Mouse (Mus musculus): Measurements from ENCODE around the gene 4930451I11Rik. TPM values are rescaled to one million over a fixed set of nuclear protein-coding genes. Genes with fewer than 3 reads are reported as not detected.

4930451I11Rik gene
- polyA plus RNA-seq, 1 experiment from 2014 or later = not detected

- TF ChIP-seq CTCF (IDR thresholded peaks at IDR 0.05; ENCODE audit: low read depth) = peak; percentile 34; the same call in 1 of the 2 replicates
These were observed 35.8 kb downstream of the 4930451I11Rik start for GRCm38 (mm10) chr7:126795387-126796317.

GRCm38 (mm10) chr7:126794271-126794605 is 37.2 kb downstream of the 4930451I11Rik start:
- Histone ChIP-seq H3K36me3 (ENCODE audit: control insufficient read depth, insufficient read depth) (peaks cover 37% of the 10 kb centered on the region), H3K4me1 (replicated peaks; ENCODE audit: control insufficient read depth, insufficient read depth, low read length) (peaks cover 3% of the 10 kb centered on the region; the same call in 1 of the 2 replicates), H3K9me3 (ENCODE audit: control insufficient read depth) (no peaks in the 10 kb centered on the region), H3K27ac (ENCODE audit: low read depth, low read length) (no peak overlapping the region), H3K4me2 (replicated peaks; ENCODE audit: low read depth) (no peak overlapping the region), H3K4me3 (ENCODE audit: low read depth, low read length) (no peak overlapping the region), H3K9ac (ENCODE audit: low read depth, low read length) (no peak overlapping the region), H3K27me3 (replicated peaks; ENCODE audit: control insufficient read depth, insufficient read depth, low read length) (no peaks in the 10 kb centered on the region)
- no peak for TF ChIP-seq CTCF (IDR thresholded peaks at IDR 0.05; ENCODE audit: low read depth)
- ATAC-seq = no peak
- 69% methylated on average over 4 of the region's 4 CpGs for WGBS

More at GRCm38 (mm10) chr7:126795387-126796317, 35.8 kb downstream of the 4930451I11Rik start:
- H3K27me3 ChIP-seq (replicated peaks; ENCODE audit: control insufficient read depth, insufficient read depth, low read length) = no peaks in the 10 kb centered on the region
- peaks cover 7% of the 10 kb centered on the region; the same call in 1 of the 2 replicates for H3K4me1 ChIP-seq (replicated peaks; ENCODE audit: control insufficient read depth, insufficient read depth, low read length)
- H3K9me3 ChIP-seq (ENCODE audit: control insufficient read depth) = no peaks in the 10 kb centered on the region
- WGBS = 75% methylated on average over 16 of the region's 16 CpGs
- no peak for ATAC-seq
- no peak overlapping the region for H3K4me3 ChIP-seq (ENCODE audit: low read depth, low read length)
- H3K27ac ChIP-seq (ENCODE audit: low read depth, low read length) = no peak overlapping the region; the same call in 1 of the 2 replicates
- H3K4me2 ChIP-seq (replicated peaks; ENCODE audit: low read depth) = no peak overlapping the region
- no peak overlapping the region for H3K9ac ChIP-seq (ENCODE audit: low read depth, low read length)
- H3K36me3 ChIP-seq (ENCODE audit: control insufficient read depth, insufficient read depth) = peaks cover 27% of the 10 kb centered on the region

- no peaks in the 10 kb centered on the region for H3K27me3 ChIP-seq (replicated peaks; ENCODE audit: control insufficient read depth, insufficient read depth, low read length)
- peaks cover 42% of the 10 kb centered on the region for H3K36me3 ChIP-seq (ENCODE audit: control insufficient read depth, insufficient read depth)
- no peak for ATAC-seq
- WGBS = 64% methylated on average over 4 of the region's 4 CpGs
- H3K9me3 ChIP-seq (ENCODE audit: control insufficient read depth) = no peaks in the 10 kb centered on the region
- H3K4me3 ChIP-seq (ENCODE audit: low read depth, low read length) = no peak overlapping the region
- no peak overlapping the region for H3K9ac ChIP-seq (ENCODE audit: low read depth, low read length)
- H3K4me1 ChIP-seq (replicated peaks; ENCODE audit: control insufficient read depth, insufficient read depth, low read length) = peaks cover 3% of the 10 kb centered on the region; the same call in 1 of the 2 replicates
- H3K27ac ChIP-seq (ENCODE audit: low read depth, low read length) = no peak overlapping the region
- H3K4me2 ChIP-seq (replicated peaks; ENCODE audit: low read depth) = no peak overlapping the region
- TF ChIP-seq CTCF (IDR thresholded peaks at IDR 0.05; ENCODE audit: low read depth) = no peak
These were observed 37.8 kb downstream of the 4930451I11Rik start for GRCm38 (mm10) chr7:126793456-126794270.

GRCm38 (mm10) chr7:126792721-126793443 is 38.6 kb downstream of the 4930451I11Rik start:
- Histone ChIP-seq H3K9me3 (ENCODE audit: control insufficient read depth) (no peaks in the 10 kb centered on the region), H3K9ac (ENCODE audit: low read depth, low read length) (0 out of 2 replicates have a peak overlapping the region, but pooled peaks have one; percentile 92), H3K36me3 (ENCODE audit: control insufficient read depth, insufficient read depth) (peaks cover 50% of the 10 kb centered on the region), H3K4me3 (ENCODE audit: low read depth, low read length) (peak overlapping the region; percentile 86), H3K4me1 (replicated peaks; ENCODE audit: control insufficient read depth, insufficient read depth, low read length) (peaks cover 3% of the 10 kb centered on the region; the same call in 1 of the 2 replicates), H3K4me2 (replicated peaks; ENCODE audit: low read depth) (peak overlapping the region; percentile 71), H3K27ac (ENCODE audit: low read depth, low read length) (0 out of 2 replicates have a peak overlapping the region, but pooled peaks have one; percentile 97), H3K27me3 (replicated peaks; ENCODE audit: control insufficient read depth, insufficient read depth, low read length) (no peaks in the 10 kb centered on the region)
- no peak for TF ChIP-seq CTCF (IDR thresholded peaks at IDR 0.05; ENCODE audit: low read depth)
- WGBS = 15% methylated on average over 11 of the region's 11 CpGs
- no peak for ATAC-seq

GRCm38 (mm10) chr7:126791851-126792720 is 39.4 kb downstream of the 4930451I11Rik start, which contains the start of gene Ppp4c:
Ppp4c (minus strand) TSS chr7:126792496.
- peak; percentile 91 for ATAC-seq
- Histone ChIP-seq H3K9me3 (ENCODE audit: control insufficient read depth) (no peaks in the 10 kb centered on the region), H3K27ac (ENCODE audit: low read depth, low read length) (peak within 1 kb of the TSS; percentile 97), H3K4me2 (replicated peaks; ENCODE audit: low read depth) (peak within 1 kb of the TSS; percentile 71), H3K36me3 (ENCODE audit: control insufficient read depth, insufficient read depth) (peaks cover 53% of the 10 kb centered on the region), H3K4me1 (replicated peaks; ENCODE audit: control insufficient read depth, insufficient read depth, low read length) (peaks cover 3% of the 10 kb centered on the region; the same call in 1 of the 2 replicates), H3K27me3 (replicated peaks; ENCODE audit: control insufficient read depth, insufficient read depth, low read length) (no peaks in the 10 kb centered on the region), H3K4me3 (ENCODE audit: low read depth, low read length) (peak within 1 kb of the TSS; percentile 86), H3K9ac (ENCODE audit: low read depth, low read length) (peak within 1 kb of the TSS; percentile 92)
- under 1% methylated on average over 66 of the region's 83 CpGs for WGBS
- TF ChIP-seq CTCF (IDR thresholded peaks at IDR 0.05; ENCODE audit: low read depth) = 0 out of 2 replicates have a peak, but pooled peaks have one; percentile 6

Data from intestine, postnatal 0 days (tissue).